Mouse (Mus musculus): ENCODE data around the gene Magea5. TPM values are rescaled to one million over a fixed set of nuclear protein-coding genes. Genes with fewer than 3 reads are reported as not detected.
A peak's percentile ranks its signal among the peaks of the same experiment; 100 is the strongest.
"Not testable (repeated sequence)": the region's sequence is repeated elsewhere in the genome, so short reads cannot be mapped to it uniquely, and the experiment has no call there.

The Magea5 gene
- not detected for total RNA-seq (2021)

- not testable (repeated sequence) for DNase-seq
Measured at GRCm38 (mm10) chrX:155063045-155063444, at the start of gene Magea5. Magea5 (minus strand) TSS chrX:155063145.

DNA sequence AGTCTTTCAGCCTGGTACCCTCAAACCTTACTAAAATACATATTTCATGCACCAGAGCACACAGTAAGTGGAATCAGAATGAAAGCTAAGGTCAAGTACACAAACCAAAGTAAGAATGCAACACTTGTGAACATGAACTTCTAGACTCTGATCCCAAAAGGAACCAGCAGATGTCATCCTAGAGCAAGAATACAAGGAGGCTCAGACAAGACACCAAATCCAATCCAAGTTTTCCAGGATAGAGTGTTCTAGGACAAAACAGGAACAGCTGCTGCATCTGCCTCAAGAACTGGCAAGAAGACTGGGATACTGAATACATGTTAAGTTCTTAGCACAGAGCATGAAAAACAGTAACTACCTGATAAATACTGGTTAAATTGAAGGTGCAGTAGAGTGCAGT, 35.1 kb upstream of the Magea5 start:
- DNase-seq: peak; percentile 4

- DNase-seq: not testable (repeated sequence)
Measured at GRCm38 (mm10) chrX:155093566-155093965, 30.6 kb upstream of the Magea5 start, which contains the start of gene Magea2. Magea2 (minus strand) TSS chrX:155093666.

DNA sequence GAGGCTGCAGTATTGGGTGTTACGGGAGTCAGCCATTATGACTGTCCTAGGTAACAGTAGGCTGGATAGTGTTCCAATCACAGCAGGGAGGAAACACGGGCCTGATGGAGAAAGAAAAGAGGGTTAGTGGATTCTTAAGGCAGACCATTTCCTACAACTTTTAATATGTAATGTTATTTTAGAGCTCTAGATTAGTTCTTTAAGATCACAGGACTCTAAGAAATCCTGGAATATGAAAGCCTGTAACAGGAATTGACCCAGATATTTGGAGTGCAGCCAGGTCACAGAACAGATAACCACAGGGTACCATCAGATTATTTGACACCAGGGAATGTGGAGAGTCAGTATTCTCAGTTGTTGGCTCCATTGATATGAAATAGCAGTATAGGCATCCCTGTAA, 26.7 kb upstream of the Magea5 start, which contains the start of gene Magea1:
Gene Magea1, minus strand, starts transcription at position 101 of the 400 bp plus-strand sequence.
- not testable (repeated sequence) for DNase-seq

Other genes starting within 250 kb of the Magea5 start
- not detected for gene Cldn34b1, start 172.9 kb downstream of the Magea5 start, total RNA-seq (2021)
- not detected for gene Magea6, start 127.2 kb downstream of the Magea5 start, total RNA-seq (2021)
- not detected for gene Magea3, start 113.6 kb downstream of the Magea5 start, total RNA-seq (2021)
- not detected for gene Magea8, start 67.3 kb downstream of the Magea5 start, total RNA-seq (2021)
- gene Magea1, start 26.6 kb upstream of the Magea5 start, total RNA-seq (2021): not detected
- not detected for gene Magea2, start 30.5 kb upstream of the Magea5 start, total RNA-seq (2021)
- gene Cldn34b2, start 65.3 kb upstream of the Magea5 start, total RNA-seq (2021): not detected
- 10 to 100 TPM; 34.6 to 43.1 TPM for gene Sat1, start 153.3 kb upstream of the Magea5 start, total RNA-seq (2021)
- gene Acot9, start 199.3 kb upstream of the Magea5 start, total RNA-seq (2021): 10 to 100 TPM; 41.9 to 43.4 TPM

All from heart, postnatal 4 days (tissue).